ENCODE assay signal across 23 mouse cellular contexts in genomic region chr10:87973911-87974631, GRCm38 (mm10).
DNase-seq lines count a peak whose midpoint lies in the region; ATAC-seq and TF ChIP-seq lines count a peak whose summit lies in the region.
"Had no signal": no experiment of that assay in that cellular context is flagged by ENCODE, and none has a peak within 500 bp of the region (broad histone marks: within the 10 kb centered on the region; RNA-seq: fewer than 3 reads in every experiment).

No protein-coding gene starts in this region.

- no peak for TF ChIP-seq POLR2A in kidney, adult 2 months (IDR thresholded peaks at IDR 0.05; ENCODE audit: low read depth, low read length)

- no peaks in the 10 kb centered on the region for H3K4me1 ChIP-seq in forebrain, postnatal 0 days (ENCODE audit: insufficient read depth)
- H3K4me1 ChIP-seq in forebrain, embryonic 12.5 days, result no peaks in the 10 kb centered on the region
- no peaks in the 10 kb centered on the region for H3K4me1 ChIP-seq in kidney, adult 2 months (ENCODE audit: control insufficient read depth, insufficient read depth, low read length)
- H3K4me1 ChIP-seq: embryonic facial prominence, embryonic 15.5 days; forebrain, embryonic 13.5 days; heart, embryonic 13.5 days; hindbrain, embryonic 12.5 days had no signal

- H3K4me2 ChIP-seq in forebrain, postnatal 0 days (ENCODE audit: low read depth), result no peak overlapping the region
- no peak overlapping the region for H3K4me2 ChIP-seq in forebrain, embryonic 12.5 days
- H3K4me2 ChIP-seq: embryonic facial prominence, embryonic 15.5 days; forebrain, embryonic 13.5 days; heart, embryonic 13.5 days; hindbrain, embryonic 12.5 days had no signal

- WGBS in forebrain, postnatal 0 days, result 63% methylated on average over 4 of the region's 4 CpGs
- WGBS in forebrain, embryonic 12.5 days, result 79% methylated on average over 4 of the region's 4 CpGs
- WGBS in kidney, adult 2 months, result 47% methylated on average over 4 of the region's 4 CpGs

- no peaks in the 10 kb centered on the region for H3K36me3 ChIP-seq in forebrain, postnatal 0 days (ENCODE audit: insufficient read depth)
- no peaks in the 10 kb centered on the region for H3K36me3 ChIP-seq in forebrain, embryonic 12.5 days (replicated peaks)
- H3K36me3 ChIP-seq in kidney, adult 2 months (ENCODE audit: control insufficient read depth, insufficient read depth, low read length), result no peaks in the 10 kb centered on the region
- H3K36me3 ChIP-seq: embryonic facial prominence, embryonic 15.5 days; heart, embryonic 13.5 days; hindbrain, embryonic 12.5 days had no signal

- no peak overlapping the region for H3K4me3 ChIP-seq in forebrain, postnatal 0 days (ENCODE audit: low read depth, low read length)
- H3K4me3 ChIP-seq in forebrain, embryonic 12.5 days (replicated peaks), result no peak overlapping the region
- no peak overlapping the region for H3K4me3 ChIP-seq in kidney, adult 2 months (ENCODE audit: insufficient read depth, low read depth, low read length)
- H3K4me3 ChIP-seq: embryonic facial prominence, embryonic 15.5 days; erythroblast, embryonic 14.5 days; forebrain, embryonic 13.5 days; heart, embryonic 13.5 days; hindbrain, embryonic 12.5 days had no signal

- H3K27ac ChIP-seq in forebrain, postnatal 0 days (ENCODE audit: low read depth, low read length), result no peak overlapping the region
- no peak overlapping the region for H3K27ac ChIP-seq in forebrain, embryonic 12.5 days
- no peak overlapping the region for H3K27ac ChIP-seq in kidney, adult 2 months (ENCODE audit: insufficient read depth, low read depth, low read length)
- H3K27ac ChIP-seq: embryonic facial prominence, embryonic 15.5 days; forebrain, embryonic 13.5 days; heart, embryonic 13.5 days; hindbrain, embryonic 12.5 days had no signal

- H3K9me3 ChIP-seq in forebrain, postnatal 0 days (ENCODE audit: low read length), result no peaks in the 10 kb centered on the region
- H3K9me3 ChIP-seq in forebrain, embryonic 12.5 days, result no peaks in the 10 kb centered on the region
- H3K9me3 ChIP-seq: embryonic facial prominence, embryonic 15.5 days; forebrain, embryonic 13.5 days; heart, embryonic 13.5 days; hindbrain, embryonic 12.5 days had no signal

- DNase-seq in forebrain, postnatal 0 days, result peak; percentile 3
- DNase-seq in kidney, postnatal 14 days, result peak; percentile 6
- DNase-seq in kidney, adult 2 months, result no peak
- DNase-seq in lung, postnatal 36 days, result peak; percentile 7
- DNase-seq in lung, adult 18-20 months, result no peak
- peak; percentile 36 for DNase-seq in fibroblast of lung, adult 2 months (ENCODE audit: low read depth)
- no peak for DNase-seq in neural tube, embryonic 10.5 days (ENCODE audit: extremely low spot score, low spot score)
- DNase-seq: adrenal gland, postnatal 10 days; cerebellum, adult 11-12 months; cerebellum, adult 9-10 months; cerebellum, postnatal 36 days; gastrocnemius, postnatal 36 days; heart, adult 11 months; heart, postnatal 36 days had no signal

- peak; percentile 64 for ATAC-seq in forebrain, postnatal 0 days
- ATAC-seq in forebrain, embryonic 12.5 days (ENCODE audit: low FRiP score), result no peak
- ATAC-seq: forebrain, embryonic 13.5 days; hindbrain, embryonic 16.5 days; inflammation-experienced regulatory T-cells, adult 6 months had no signal

- H3K9ac ChIP-seq in forebrain, postnatal 0 days, result no peak overlapping the region
- H3K9ac ChIP-seq in forebrain, embryonic 12.5 days, result no peak overlapping the region
- H3K9ac ChIP-seq: embryonic facial prominence, embryonic 15.5 days; forebrain, embryonic 13.5 days; heart, embryonic 13.5 days; hindbrain, embryonic 12.5 days had no signal

- TF ChIP-seq CTCF in forebrain, postnatal 0 days (IDR thresholded peaks at IDR 0.05; ENCODE audit: low read depth), result no peak
- TF ChIP-seq CTCF in kidney, adult 2 months (conservative IDR thresholded peaks at IDR 0.05; ENCODE audit: insufficient read depth, insufficient read length, low read depth, low read length), result no peak

- no peaks in the 10 kb centered on the region for H3K27me3 ChIP-seq in forebrain, postnatal 0 days (ENCODE audit: insufficient read depth, low read length)
- H3K27me3 ChIP-seq in forebrain, embryonic 12.5 days, result no peaks in the 10 kb centered on the region
- H3K27me3 ChIP-seq in kidney, adult 2 months (replicated peaks; ENCODE audit: control insufficient read depth, insufficient read depth, low read length), result no peaks in the 10 kb centered on the region
- H3K27me3 ChIP-seq: CH12.LX; embryonic facial prominence, embryonic 15.5 days; forebrain, embryonic 13.5 days; heart, embryonic 13.5 days; hindbrain, embryonic 12.5 days had no signal

Comparison
In these comparisons a context has a peak if more than half of its experiments do, and no peak if none do; other contexts are left out.
1. DNase-seq: peak in forebrain, postnatal 0 days (single experiment), kidney, postnatal 14 days (single experiment), lung, postnatal 36 days (single experiment) and fibroblast of lung, adult 2 months (single experiment); none in kidney, adult 2 months (single experiment), lung, adult 18-20 months (0 of 2) and neural tube, embryonic 10.5 days (single experiment).